Mouse (Mus musculus) neutrophil, adult 65 days (primary cell): ENCODE data around the gene 1700125H20Rik. TPM values are rescaled to one million over a fixed set of nuclear protein-coding genes. Genes with fewer than 3 reads are reported as not detected.

Source experiments
- total RNA-seq: library from RNA; stranded (reverse); gene quantifications from 2 replicates; pipeline ENCODE4 v1.2.4, GENCODE M21; 2023

The 1700125H20Rik gene
- total RNA-seq = not detected in 2 replicates

DNA sequence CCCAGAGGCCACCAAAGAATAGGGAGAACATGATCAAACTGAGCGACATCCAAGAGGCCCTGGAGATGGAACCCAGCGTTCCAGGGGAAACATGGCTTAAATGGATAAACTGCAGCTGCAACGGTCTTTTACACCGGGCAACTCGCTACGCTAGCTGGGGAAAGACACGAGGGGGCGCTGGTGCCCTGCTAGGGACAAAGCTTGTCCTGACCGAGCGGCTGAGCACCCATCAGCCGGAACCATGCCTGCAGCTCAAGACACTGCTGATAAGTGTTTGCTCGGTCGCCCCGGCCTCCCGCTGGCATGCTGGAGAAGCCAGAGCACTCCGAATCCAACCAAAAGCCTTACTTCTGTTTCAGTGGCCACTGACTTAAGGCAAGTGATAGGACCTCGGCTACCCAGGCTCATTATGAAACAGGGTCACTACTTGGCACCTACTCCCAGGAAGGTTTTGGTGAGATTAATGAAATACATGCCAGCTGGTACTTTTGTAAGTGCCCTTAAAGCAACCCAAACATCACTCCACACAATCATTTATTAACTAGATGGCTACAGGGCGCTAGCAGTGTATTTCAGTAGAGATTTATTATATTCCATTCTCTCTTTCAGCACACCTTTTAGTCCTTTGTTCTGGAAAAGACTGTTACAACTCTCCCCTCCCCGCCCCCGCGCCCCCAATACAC is at the start of gene 1700125H20Rik:
Gene 1700125H20Rik (plus strand): TSS at position 347 of the 683 bp plus-strand sequence.

DNA sequence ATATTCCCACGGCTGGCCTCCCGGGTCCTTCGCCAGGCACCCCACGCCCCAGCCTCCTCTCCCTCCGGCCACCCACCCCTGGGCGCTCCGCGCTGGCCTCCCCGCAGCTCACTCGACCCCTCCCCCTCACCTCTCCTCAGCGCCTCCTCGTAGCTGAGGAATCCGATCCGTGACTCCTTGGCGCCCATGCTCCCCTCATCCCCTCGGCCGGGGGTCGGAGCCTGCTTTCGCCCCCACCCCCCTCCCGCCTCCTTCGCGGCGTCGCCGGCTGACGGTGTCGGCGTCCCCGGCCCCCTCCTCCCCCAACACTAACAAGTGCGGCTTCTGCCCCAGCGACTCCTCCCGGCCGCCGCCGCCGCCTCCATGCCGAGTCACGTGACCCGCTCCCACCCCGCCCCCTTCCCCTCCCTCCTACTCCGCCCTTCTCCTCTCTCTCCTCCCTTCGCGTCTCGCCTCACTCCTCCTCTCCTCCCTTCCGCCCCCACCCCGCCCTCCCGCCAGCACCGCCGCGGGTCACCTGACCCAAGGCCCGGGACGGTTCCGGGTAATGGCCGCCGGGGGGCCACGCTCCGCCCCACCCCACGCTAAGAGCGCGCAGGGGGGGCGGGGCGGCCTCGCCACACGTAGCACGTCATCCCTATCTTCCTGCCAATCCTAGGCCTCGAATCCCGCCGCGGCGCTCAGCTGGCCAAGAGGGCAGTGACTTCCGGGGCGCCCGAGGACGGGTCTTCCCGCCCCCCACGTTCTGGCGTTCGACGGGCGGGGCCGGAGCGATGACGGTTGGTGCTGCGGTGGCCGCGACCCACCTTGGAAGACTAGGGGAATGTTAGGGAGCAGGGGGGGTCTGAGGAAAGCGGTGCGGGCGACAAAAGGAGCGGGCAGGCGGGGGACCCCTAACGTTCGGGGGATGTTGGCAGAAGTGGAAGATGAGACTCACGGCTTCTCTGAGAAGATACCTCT is 30.3 kb upstream of the 1700125H20Rik start, which contains the start of gene Usp32:
Gene Usp32 (minus strand): TSS at position 581 of the 960 bp plus-strand sequence.

Other genes with a start within 250 kb of the 1700125H20Rik start
- not detected in 2 replicates for gene Car4, start 212.6 kb upstream of the 1700125H20Rik start, total RNA-seq
- 73.0 and 118 TPM in 2 replicates for gene Usp32, start 30.2 kb upstream of the 1700125H20Rik start, total RNA-seq
- gene Appbp2, start 64.7 kb downstream of the 1700125H20Rik start, total RNA-seq = 26.1 and 32.0 TPM in 2 replicates
- 20.0 and 20.9 TPM in 2 replicates for gene Ppm1d, start 140.8 kb downstream of the 1700125H20Rik start, total RNA-seq
- 30.1 and 42.1 TPM in 2 replicates for gene Bcas3, start 182.8 kb downstream of the 1700125H20Rik start, total RNA-seq